Mouse (Mus musculus) ovary, postnatal 36 days (tissue): ENCODE measurements around the gene Grid1.

ENCODE experiments used
- DNase-seq: peaks from one replicate; pipeline ENCODE4 v3.0.0; 2022; ENCODE audit warnings: low spot score, mixed read lengths

Gene Grid1

GRCm38 (mm10) chr14:35219021-35219420 is 399.1 kb downstream of the Grid1 start:
- no peak for DNase-seq

GRCm38 (mm10) chr14:35222196-35222595 is 402.3 kb downstream of the Grid1 start:
- DNase-seq: no peak

- DNase-seq: no peak
Observed at GRCm38 (mm10) chr14:35227581-35227980, 407.7 kb downstream of the Grid1 start.

GRCm38 (mm10) chr14:35231384-35231783 is 411.5 kb downstream of the Grid1 start:
- no peak for DNase-seq

- DNase-seq: no peak
Observed at GRCm38 (mm10) chr14:35242882-35243281, 423.0 kb downstream of the Grid1 start.

- no peak for DNase-seq
Observed at GRCm38 (mm10) chr14:35244776-35245548, 425.1 kb downstream of the Grid1 start.

- DNase-seq: no peak
Observed at GRCm38 (mm10) chr14:35250412-35250811, 430.5 kb downstream of the Grid1 start.

- DNase-seq: no peak
Observed at GRCm38 (mm10) chr14:35254477-35254876, 434.6 kb downstream of the Grid1 start.

- no peak for DNase-seq
Observed at GRCm38 (mm10) chr14:35270260-35270659, 450.4 kb downstream of the Grid1 start.

GRCm38 (mm10) chr14:35309201-35309600 is 489.3 kb downstream of the Grid1 start:
- no peak for DNase-seq

GRCm38 (mm10) chr14:35313380-35314299 is 493.7 kb downstream of the Grid1 start:
- peak; percentile 16 for DNase-seq

- DNase-seq: peak; percentile 13
Observed at GRCm38 (mm10) chr14:35326306-35326705, 506.4 kb downstream of the Grid1 start.

GRCm38 (mm10) chr14:35336561-35336960 is 516.7 kb downstream of the Grid1 start:
- no peak for DNase-seq

- DNase-seq: no peak
Observed at GRCm38 (mm10) chr14:35356011-35356410, 536.1 kb downstream of the Grid1 start.

- no peak for DNase-seq
Observed at GRCm38 (mm10) chr14:35356480-35357085, 536.7 kb downstream of the Grid1 start.

- DNase-seq: peak; percentile 31
Observed at GRCm38 (mm10) chr14:35358136-35358821, 538.4 kb downstream of the Grid1 start.

- DNase-seq: no peak
Observed at GRCm38 (mm10) chr14:35365177-35365944, 545.5 kb downstream of the Grid1 start.

GRCm38 (mm10) chr14:35374374-35374773 is 554.5 kb downstream of the Grid1 start:
- no peak for DNase-seq

- DNase-seq: no peak
Observed at GRCm38 (mm10) chr14:35393591-35393990, 573.7 kb downstream of the Grid1 start.

- no peak for DNase-seq
Observed at GRCm38 (mm10) chr14:35404249-35404908, 584.5 kb downstream of the Grid1 start.

GRCm38 (mm10) chr14:35430259-35430658 is 610.4 kb downstream of the Grid1 start:
- DNase-seq: no peak
